Mouse (Mus musculus) lung, postnatal 4 days (tissue): Measurements from ENCODE around the gene St3gal3.

Experiments
- DNase-seq, 2 experiments: peaks; one replicate each; pipeline ENCODE4 v3.0.0; 2021

Gene St3gal3

GRCm38 (mm10) chr4:118138891-118139290 lies 4.2 kb upstream of the St3gal3 start:
- DNase-seq, result peak; percentile 49 to 54

GRCm38 (mm10) chr4:118137857-118138256 lies 3.1 kb upstream of the St3gal3 start:
- DNase-seq, result peak; percentile 23 to 74

GRCm38 (mm10) chr4:118137311-118137710 lies 2.6 kb upstream of the St3gal3 start:
- DNase-seq, result no peak

- DNase-seq, result no peak
Measured at GRCm38 (mm10) chr4:118135414-118135813, 700 bp upstream of the St3gal3 start.

GRCm38 (mm10) chr4:118131329-118131728 lies 3.4 kb downstream of the St3gal3 start:
- DNase-seq, result no peak

GRCm38 (mm10) chr4:118123030-118123704 lies 11.5 kb downstream of the St3gal3 start:
- DNase-seq, result no peak

GRCm38 (mm10) chr4:118122078-118122477 lies 12.6 kb downstream of the St3gal3 start:
- no peak for DNase-seq

- no peak for DNase-seq
Measured at GRCm38 (mm10) chr4:118117565-118117964, 17.1 kb downstream of the St3gal3 start.

GRCm38 (mm10) chr4:118116098-118116497 lies 18.6 kb downstream of the St3gal3 start:
- DNase-seq, result no peak

- DNase-seq, result no peak
Measured at GRCm38 (mm10) chr4:118115132-118115531, 19.6 kb downstream of the St3gal3 start.

- DNase-seq, result peak in 1 of 2 experiments; percentile 42
Measured at GRCm38 (mm10) chr4:118112601-118113000, 22.1 kb downstream of the St3gal3 start.

- DNase-seq, result no peak
Measured at GRCm38 (mm10) chr4:118109649-118110048, 25.1 kb downstream of the St3gal3 start.

- DNase-seq, result peak; percentile 68 to 82
Measured at GRCm38 (mm10) chr4:118108779-118109178, 25.9 kb downstream of the St3gal3 start.

GRCm38 (mm10) chr4:118105256-118106053 lies 29.3 kb downstream of the St3gal3 start:
- DNase-seq, result no peak

- no peak for DNase-seq
Measured at GRCm38 (mm10) chr4:118103280-118103830, 31.4 kb downstream of the St3gal3 start.

GRCm38 (mm10) chr4:118101497-118101896 lies 33.2 kb downstream of the St3gal3 start:
- no peak for DNase-seq

- DNase-seq, result no peak
Measured at GRCm38 (mm10) chr4:118099637-118100364, 34.9 kb downstream of the St3gal3 start.

GRCm38 (mm10) chr4:118098571-118098970 lies 36.1 kb downstream of the St3gal3 start:
- peak; percentile 34 to 58 for DNase-seq

- no peak for DNase-seq
Measured at GRCm38 (mm10) chr4:118096069-118096468, 38.6 kb downstream of the St3gal3 start.

GRCm38 (mm10) chr4:118092784-118093457 lies 41.8 kb downstream of the St3gal3 start:
- DNase-seq, result no peak

GRCm38 (mm10) chr4:118090449-118090848 lies 44.3 kb downstream of the St3gal3 start:
- no peak for DNase-seq

- peak; percentile 36 to 60 for DNase-seq
Measured at GRCm38 (mm10) chr4:118089939-118090338, 44.8 kb downstream of the St3gal3 start.

GRCm38 (mm10) chr4:118088771-118089170 lies 45.9 kb downstream of the St3gal3 start:
- DNase-seq, result no peak
